Mouse (Mus musculus) stomach, postnatal 0 days (tissue): Measurements from ENCODE around the gene Myadml2. TPM values are rescaled to one million over a fixed set of nuclear protein-coding genes. Genes with fewer than 3 reads are reported as not detected.

Experiments
- ATAC-seq: fragments of 200-750 bp; cut with Nextera tagmentation; 2 replicates; pipeline ENCODE4 v1.8.0; 2017; ENCODE audit not compliant: low FRiP score, low TSS enrichment
- DNase-seq: peaks from one replicate; pipeline ENCODE4 v3.0.0-alpha.2; 2016; ENCODE audit warnings: low spot score
- H3K27ac ChIP-seq: fragments of 300-500 bp; sonication (generic); replicated peaks from 2 replicates; pipeline ENCODE4 v1.5.1; 2014; ENCODE audit warnings: mild to moderate bottlenecking, control low read depth
- H3K27me3 ChIP-seq: fragments of 300-500 bp; sonication (generic); 2 replicates; pipeline ENCODE4 v1.6.1; 2014; ENCODE audit warnings: low read length; ENCODE audit not compliant: control insufficient read depth, insufficient read depth
- H3K36me3 ChIP-seq: fragments of 300-500 bp; sonication (generic); 2 replicates; pipeline ENCODE4 v1.6.1; 2014; ENCODE audit warnings: low read length, mixed read lengths; ENCODE audit not compliant: control insufficient read depth, insufficient read depth
- H3K4me1 ChIP-seq: fragments of 300-500 bp; sonication (generic); replicated peaks from 2 replicates; pipeline ENCODE4 v1.6.1; 2014; ENCODE audit warnings: antibody characterized with exemption; ENCODE audit not compliant: control insufficient read depth, insufficient read depth
- H3K4me2 ChIP-seq: fragments of 300-500 bp; sonication (generic); replicated peaks from 2 replicates; pipeline ENCODE4 v1.6.1; 2014; ENCODE audit warnings: low read depth, mild to moderate bottlenecking, control low read depth, moderate library complexity
- H3K4me3 ChIP-seq: fragments of 300-500 bp; sonication (generic); 2 replicates; pipeline ENCODE4 v1.5.1; 2014; ENCODE audit warnings: low read depth, low read length, control low read depth
- H3K9ac ChIP-seq: fragments of 300-500 bp; sonication (generic); 2 replicates; pipeline ENCODE4 v1.6.1; 2014; ENCODE audit warnings: mild to moderate bottlenecking, low read length, control low read depth, mixed read lengths
- H3K9me3 ChIP-seq: fragments of 300-500 bp; sonication (generic); 2 replicates; pipeline ENCODE4 v1.6.1; 2016; ENCODE audit warnings: low read length; ENCODE audit not compliant: control insufficient read depth
- CTCF ChIP-seq: IDR thresholded peaks from 2 replicates; pipeline ENCODE4 v1.5.1; 2016; ENCODE audit warnings: antibody characterized with exemption, low read depth, mild to moderate bottlenecking, moderate library complexity
- EP300 ChIP-seq: optimal IDR thresholded peaks from 2 replicates; pipeline ENCODE3; 2016; ENCODE audit warnings: antibody characterized with exemption
- WGBS: fragments of 180-500 bp; shearing (Covaris S2); extraction: QIAGEN DNeasy Blood & Tissue Kit; methylation state at CpG from one replicate; pipeline ENCODE4 v1.1.7; 2014; 5-methylcytosine and 5-hydroxymethylcytosine counted together
- polyA plus RNA-seq: library from polyadenylated mRNA; unstranded; fragments of >200 nt; fragmentation: Nextera tagmentation; extraction: Ambion mirVana; gene quantifications from 2 replicates; pipeline ENCODE4 v1.2.1, GENCODE M21; 2015

Gene Myadml2
- polyA plus RNA-seq, 1 experiment from 2014 or later: not detected

DNA sequence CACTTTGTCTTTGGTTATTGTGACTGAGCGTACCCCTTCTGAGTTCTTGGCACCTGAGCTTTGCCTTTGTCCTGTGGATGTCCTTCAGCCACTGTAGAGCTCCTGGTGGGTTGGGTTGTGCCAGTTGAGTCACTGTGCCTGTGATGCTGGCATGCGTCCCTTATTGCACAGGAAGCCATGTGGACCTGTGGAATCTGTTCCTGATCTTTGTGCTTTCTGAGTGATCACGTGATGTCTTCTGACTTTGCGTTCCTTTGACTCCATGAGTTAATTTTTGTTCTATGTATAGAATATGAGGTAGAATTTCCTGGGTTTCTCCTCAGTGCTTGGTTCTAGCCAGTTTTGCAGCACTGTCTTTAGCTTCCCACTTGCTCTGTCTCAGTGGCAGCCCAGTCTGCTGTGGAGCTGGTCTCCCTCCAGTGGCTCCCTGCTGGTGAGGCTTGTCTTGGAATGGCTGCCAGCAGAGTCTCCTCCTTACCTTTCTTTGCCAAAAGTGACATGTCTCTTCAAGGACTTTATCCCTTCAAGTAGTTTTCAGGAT lies 44.6 kb upstream of the Myadml2 start:
- no peaks in the 10 kb centered on the region for H3K4me1 ChIP-seq
- no peak overlapping the region for H3K4me3 ChIP-seq
- 80% methylated on average over 4 of the region's 4 CpGs for WGBS
- no peaks in the 10 kb centered on the region for H3K27me3 ChIP-seq
- no peak overlapping the region for H3K4me2 ChIP-seq
- no peak for TF ChIP-seq EP300
- TF ChIP-seq CTCF: 0 out of 2 replicates have a peak, but pooled peaks have one; percentile 29
- H3K27ac ChIP-seq: no peak overlapping the region
- DNase-seq (no peak), ATAC-seq (no peak)
- H3K9me3 ChIP-seq: no peaks in the 10 kb centered on the region
- peaks cover 11% of the 10 kb centered on the region for H3K36me3 ChIP-seq
- no peak overlapping the region for H3K9ac ChIP-seq

DNA sequence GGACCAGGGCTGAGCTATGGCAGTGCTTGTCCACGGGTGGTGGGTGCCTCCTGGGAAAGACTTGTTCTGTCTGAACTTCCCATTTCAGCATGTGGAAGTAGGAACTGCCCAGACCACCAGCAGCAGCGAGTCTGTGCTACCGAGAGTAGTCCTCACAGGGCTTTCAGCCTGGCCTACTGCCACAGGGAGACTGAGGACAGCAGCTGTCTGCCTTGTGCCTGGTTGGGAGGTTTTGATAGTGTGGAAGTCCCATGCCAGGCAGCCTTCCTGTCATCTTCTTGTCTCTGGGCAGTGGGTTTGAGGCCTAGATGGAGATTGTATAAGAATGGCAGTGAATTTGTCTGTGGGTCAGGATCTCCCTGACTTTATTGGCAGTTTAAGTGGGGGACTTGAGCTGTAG lies 41.4 kb upstream of the Myadml2 start:
- Histone ChIP-seq H3K27me3 (no peaks in the 10 kb centered on the region), H3K4me3 (no peak overlapping the region), H3K4me1 (peaks cover 4% of the 10 kb centered on the region; the same call in 1 of the 2 replicates), H3K4me2 (no peak overlapping the region), H3K9me3 (no peaks in the 10 kb centered on the region), H3K36me3 (peaks cover 7% of the 10 kb centered on the region), H3K9ac (no peak overlapping the region), H3K27ac (no peak overlapping the region)
- DNase-seq (no peak), ATAC-seq (no peak)
- 75% methylated on average over 3 of the region's 3 CpGs for WGBS
- TF ChIP-seq CTCF (no peak), EP300 (no peak)

GRCm38 (mm10) chr11:120686650-120687272 lies 38.8 kb upstream of the Myadml2 start:
- peak overlapping the region; percentile 38; the same call in 1 of the 2 replicates for H3K9ac ChIP-seq
- ATAC-seq (0 out of 2 replicates have a peak, but pooled peaks have one; percentile 38), DNase-seq (peak; percentile 70)
- H3K4me2 ChIP-seq: 0 out of 2 replicates have a peak overlapping the region, but pooled peaks have one; percentile 17
- TF ChIP-seq CTCF (no peak), EP300 (no peak)
- H3K27ac ChIP-seq: peak overlapping the region; percentile 65
- no peaks in the 10 kb centered on the region for H3K9me3 ChIP-seq
- H3K36me3 ChIP-seq: peaks cover 7% of the 10 kb centered on the region
- peaks cover 4% of the 10 kb centered on the region; the same call in 1 of the 2 replicates for H3K4me1 ChIP-seq
- 50% methylated on average over 20 of the region's 20 CpGs for WGBS
- no peaks in the 10 kb centered on the region for H3K27me3 ChIP-seq
- H3K4me3 ChIP-seq: no peak overlapping the region

DNA sequence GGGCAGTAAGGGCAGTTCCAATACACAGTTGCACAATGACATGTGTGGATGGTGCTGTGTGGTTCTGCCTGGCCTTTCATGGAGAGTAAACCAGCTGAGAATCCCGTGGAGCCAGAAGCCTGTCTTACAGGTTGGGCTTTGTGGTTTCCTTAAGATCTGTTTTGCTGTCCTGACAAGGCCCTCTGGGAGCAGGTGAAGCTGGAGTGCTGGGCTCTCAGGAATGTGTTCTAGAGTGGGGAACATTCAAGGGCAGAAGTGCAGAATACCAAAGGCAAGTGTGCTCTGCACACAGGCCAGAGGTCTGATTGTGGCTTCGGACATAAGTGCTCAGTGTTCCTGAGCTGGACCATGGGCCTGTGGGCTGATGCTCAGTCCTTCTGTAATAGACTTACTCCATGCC lies 36.7 kb upstream of the Myadml2 start:
- DNase-seq: no peak
- Histone ChIP-seq H3K9me3 (no peaks in the 10 kb centered on the region), H3K36me3 (peaks cover 7% of the 10 kb centered on the region), H3K4me1 (peaks cover 4% of the 10 kb centered on the region; the same call in 1 of the 2 replicates), H3K9ac (no peak overlapping the region), H3K4me2 (no peak overlapping the region), H3K27me3 (no peaks in the 10 kb centered on the region), H3K27ac (0 out of 2 replicates have a peak overlapping the region, but pooled peaks have one; percentile 30), H3K4me3 (no peak overlapping the region)
- no peak for ATAC-seq
- no peak for TF ChIP-seq EP300
- no peak for TF ChIP-seq CTCF
- WGBS: 74% methylated on average over 2 of the region's 2 CpGs

DNA sequence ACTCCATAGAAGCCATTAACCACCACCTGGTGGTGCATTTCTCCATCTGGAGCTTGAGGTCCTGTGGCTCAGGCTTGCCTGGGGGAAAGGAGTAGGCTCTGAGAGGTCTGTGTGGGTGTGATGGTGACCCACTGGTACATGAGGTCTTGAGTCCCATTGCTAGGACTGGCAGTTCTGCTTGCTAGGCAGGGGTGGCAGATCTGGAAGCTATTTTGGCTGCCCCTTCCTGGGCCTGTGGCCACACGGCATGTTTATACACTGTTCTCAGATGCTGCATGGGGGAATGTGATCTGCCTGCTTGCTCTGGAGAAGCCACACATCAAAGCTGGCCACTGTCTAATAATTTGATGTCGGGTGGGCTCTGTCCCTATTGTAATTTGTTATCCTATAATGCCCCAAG lies 36.1 kb upstream of the Myadml2 start:
- no peak overlapping the region for H3K4me3 ChIP-seq
- no peak for TF ChIP-seq EP300
- TF ChIP-seq CTCF: peak; percentile 15; the same call in 1 of the 2 replicates
- no peaks in the 10 kb centered on the region for H3K27me3 ChIP-seq
- DNase-seq (no peak), ATAC-seq (no peak)
- H3K9ac ChIP-seq: no peak overlapping the region
- peaks cover 4% of the 10 kb centered on the region; the same call in 1 of the 2 replicates for H3K4me1 ChIP-seq
- H3K36me3 ChIP-seq: peaks cover 4% of the 10 kb centered on the region
- no peak overlapping the region for H3K4me2 ChIP-seq
- no peaks in the 10 kb centered on the region for H3K9me3 ChIP-seq
- WGBS: 69% methylated on average over 2 of the region's 2 CpGs
- H3K27ac ChIP-seq: 0 out of 2 replicates have a peak overlapping the region, but pooled peaks have one; percentile 30

GRCm38 (mm10) chr11:120683536-120683935 lies 35.6 kb upstream of the Myadml2 start:
- Histone ChIP-seq H3K9me3 (no peaks in the 10 kb centered on the region), H3K4me3 (no peak overlapping the region), H3K9ac (no peak overlapping the region), H3K4me1 (peaks cover 4% of the 10 kb centered on the region; the same call in 1 of the 2 replicates), H3K4me2 (no peak overlapping the region), H3K27ac (no peak overlapping the region), H3K36me3 (peaks cover 3% of the 10 kb centered on the region), H3K27me3 (no peaks in the 10 kb centered on the region)
- TF ChIP-seq EP300 (no peak), CTCF (no peak)
- WGBS: 89% methylated on average over 3 of the region's 3 CpGs
- ATAC-seq: no peak
- DNase-seq: no peak
